Mouse (Mus musculus) brain, embryonic 14.5 days (tissue): ENCODE data around the gene Yars.

Experiments
- CTCF ChIP-seq: fragments of 200-500 bp; IDR thresholded peaks from 2 replicates; pipeline ENCODE4 v1.5.1; 2012; ENCODE audit warnings: inconsistent platforms, mild to moderate bottlenecking, moderate library complexity, borderline replicate concordance; ENCODE audit not compliant: insufficient read depth, insufficient read length; ENCODE audit errors: extremely low read depth
- POLR2A ChIP-seq: fragments of 200-500 bp; IDR thresholded peaks from 2 replicates; pipeline ENCODE4 v1.6.1; 2012; ENCODE audit warnings: mild to moderate bottlenecking, inconsistent platforms, borderline replicate concordance; ENCODE audit not compliant: poor library complexity, insufficient read depth, insufficient read length, severe bottlenecking; ENCODE audit errors: extremely low read depth

DNA sequence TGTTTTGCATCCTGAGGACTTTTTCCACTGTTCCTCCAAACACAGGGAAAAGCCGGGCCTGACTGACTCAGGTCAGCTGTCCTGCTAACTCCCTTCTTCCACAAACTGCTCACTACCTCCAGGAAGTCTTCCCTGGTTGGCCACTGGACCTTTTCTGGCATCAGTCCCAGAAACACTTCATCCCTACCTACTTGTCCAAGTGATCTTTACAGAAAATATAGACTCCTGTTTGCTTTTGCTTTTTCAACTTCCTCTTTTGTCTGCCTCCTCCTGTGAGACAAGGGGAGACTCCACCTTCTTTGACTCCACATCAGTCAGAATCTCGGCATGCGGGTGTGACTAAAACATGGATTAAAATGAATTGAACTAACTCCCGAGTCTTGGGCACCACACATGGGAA lies 55.2 kb downstream of the Yars start:
- TF ChIP-seq CTCF (no peak), POLR2A (no peak)
